Mouse (Mus musculus): Measurements from ENCODE around the gene Znrd1as.

Gene Znrd1as

GRCm38 (mm10) chr17:36957999-36958743, at the start of gene Znrd1as, which contains the start of gene Znrd1:
Znrd1as (plus strand) TSS chr17:36958592.
Znrd1 (minus strand) TSS chr17:36958559.
- DNase-seq = peak; percentile 90

- no peak for DNase-seq
These were observed 48.6 kb upstream of the Znrd1as start for GRCm38 (mm10) chr17:36909802-36910201.

GRCm38 (mm10) chr17:36912031-36912430, 46.4 kb upstream of the Znrd1as start:
- DNase-seq = no peak

GRCm38 (mm10) chr17:36914108-36914507, 44.3 kb upstream of the Znrd1as start:
- DNase-seq = peak; percentile 65

- peak; percentile 45 for DNase-seq
These were observed 43.3 kb upstream of the Znrd1as start for GRCm38 (mm10) chr17:36915076-36915475.

- no peak for DNase-seq
These were observed 38.2 kb upstream of the Znrd1as start for GRCm38 (mm10) chr17:36920239-36920638.

GRCm38 (mm10) chr17:36922715-36923114, 35.7 kb upstream of the Znrd1as start:
- no peak for DNase-seq

- DNase-seq = no peak
These were observed 34.9 kb upstream of the Znrd1as start for GRCm38 (mm10) chr17:36923491-36923890.

- no peak for DNase-seq
These were observed 30.8 kb upstream of the Znrd1as start for GRCm38 (mm10) chr17:36927496-36928120.

GRCm38 (mm10) chr17:36929236-36929932, 29.0 kb upstream of the Znrd1as start:
- DNase-seq = no peak

GRCm38 (mm10) chr17:36930233-36930632, 28.2 kb upstream of the Znrd1as start:
- DNase-seq = no peak

- no peak for DNase-seq
These were observed 27.3 kb upstream of the Znrd1as start for GRCm38 (mm10) chr17:36931130-36931529.

- no peak for DNase-seq
These were observed 26.6 kb upstream of the Znrd1as start for GRCm38 (mm10) chr17:36931806-36932205.

- no peak for DNase-seq
These were observed 20.3 kb upstream of the Znrd1as start for GRCm38 (mm10) chr17:36938056-36938455.

- peak; percentile 82 for DNase-seq
These were observed 16.0 kb upstream of the Znrd1as start for GRCm38 (mm10) chr17:36942391-36942790.

- peak; percentile 59 for DNase-seq
These were observed 15.5 kb upstream of the Znrd1as start, which contains the start of gene Rnf39 for GRCm38 (mm10) chr17:36942791-36943471. Rnf39 (plus strand) TSS chr17:36942918.

GRCm38 (mm10) chr17:36943691-36944090, 14.7 kb upstream of the Znrd1as start:
- peak; percentile 28 for DNase-seq

- DNase-seq = peak; percentile 36
These were observed 14.1 kb upstream of the Znrd1as start for GRCm38 (mm10) chr17:36944121-36944775.

GRCm38 (mm10) chr17:36947051-36947819, 11.2 kb upstream of the Znrd1as start:
- peak; percentile 61 for DNase-seq

- DNase-seq = no peak
These were observed 10.1 kb upstream of the Znrd1as start for GRCm38 (mm10) chr17:36948286-36948685.

- peak; percentile 23 for DNase-seq
These were observed 9.1 kb upstream of the Znrd1as start for GRCm38 (mm10) chr17:36949265-36949664.
